Mouse (Mus musculus) heart, adult 2 months (tissue): Measurements from ENCODE around the gene Slamf1. TPM values are rescaled to one million over a fixed set of nuclear protein-coding genes. Genes with fewer than 3 reads are reported as not detected.

Experiments
- DNase-seq, 2 experiments: peaks; one replicate each; pipeline ENCODE4 v3.0.0; 2021
- H3K27ac ChIP-seq: fragments of 200-600 bp; 2 replicates; pipeline ENCODE4 v1.8.1; 2022
- H3K27me3 ChIP-seq: fragments of 200-500 bp; 2 replicates; pipeline ENCODE4 v1.6.1; 2012; ENCODE audit warnings: mild to moderate bottlenecking, low read length, inconsistent platforms, mixed read lengths; ENCODE audit not compliant: control insufficient read depth, insufficient read depth
- H3K36me3 ChIP-seq: fragments of 200-500 bp; 2 replicates; pipeline ENCODE4 v1.6.1; 2012; ENCODE audit warnings: low read length, inconsistent platforms; ENCODE audit not compliant: control insufficient read depth, insufficient read depth
- H3K4me1 ChIP-seq: fragments of 200-500 bp; 2 replicates; pipeline ENCODE4 v1.6.1; 2011; ENCODE audit warnings: low read length; ENCODE audit not compliant: control insufficient read depth, insufficient read depth
- H3K4me3 ChIP-seq: fragments of 200-600 bp; 2 replicates; pipeline ENCODE4 v1.8.1; 2022
- H3K79me2 ChIP-seq: fragments of 200-500 bp; replicated peaks from 2 replicates; pipeline ENCODE4 v1.6.1; 2012; ENCODE audit warnings: mild to moderate bottlenecking, inconsistent platforms, low read length, moderate library complexity, mixed read lengths; ENCODE audit not compliant: control insufficient read depth, insufficient read depth
- H3K9ac ChIP-seq: fragments of 200-500 bp; 2 replicates; pipeline ENCODE4 v1.6.1; 2012; ENCODE audit warnings: low read depth, mild to moderate bottlenecking, control low read depth, inconsistent platforms, low read length, mixed read lengths
- CTCF ChIP-seq: fragments of 200-600 bp; IDR thresholded peaks from 2 replicates; pipeline ENCODE4 v1.8.1; 2022; ENCODE audit warnings: antibody characterized with exemption, mild to moderate bottlenecking, moderate library complexity
- EP300 ChIP-seq: fragments of 200-500 bp; IDR thresholded peaks from 2 replicates; pipeline ENCODE4 v1.6.1; 2011; ENCODE audit warnings: low read depth, low read length, control low read depth; ENCODE audit not compliant: insufficient read depth
- POLR2A ChIP-seq: fragments of 200-500 bp; IDR thresholded peaks from 2 replicates; pipeline ENCODE4 v1.6.1; 2011; ENCODE audit warnings: mild to moderate bottlenecking, low read depth, low read length, control low read depth; ENCODE audit not compliant: insufficient read depth
- WGBS: fragments of 180-500 bp; shearing (Covaris S2); methylation state at CpG from one replicate; pipeline ENCODE4 v1.1.7; 2018; 5-methylcytosine and 5-hydroxymethylcytosine counted together
- intact Hi-C: fragments of 180-260 bp; cut with DNase I; formaldehyde crosslinking; loops from one replicate; pipeline ENCODE4 v1.15.1; 2025
- polyA plus RNA-seq: library from polyadenylated mRNA; depleted of rRNA; stranded (reverse); fragments of >200 nt; gene quantifications from 2 replicates; pipeline ENCODE4 v1.2.3, GENCODE M21; 2012; rRNA removed
- total RNA-seq, 2 experiments: library from RNA; stranded (reverse); gene quantifications; 2 replicates each; pipeline ENCODE4 v1.2.3; 2021

Gene Slamf1
- total and polyA plus RNA-seq, 3 experiments, result 0.35 to 1.2 (median 0.47) TPM

- Histone ChIP-seq H3K79me2 (no peaks in the 10 kb centered on the region), H3K27ac (no peak overlapping the region), H3K4me3 (no peak overlapping the region), H3K36me3 (no peaks in the 10 kb centered on the region), H3K9ac (no peak overlapping the region), H3K27me3 (no peaks in the 10 kb centered on the region), H3K4me1 (no peaks in the 10 kb centered on the region)
- WGBS, result 52% methylated on average over 5 of the region's 5 CpGs
- intact Hi-C loops, result no loop called here
- TF ChIP-seq CTCF (no peak), EP300 (no peak), POLR2A (no peak)
- peak in 1 of 2 experiments; percentile 29 for DNase-seq
Observed at GRCm38 (mm10) chr1:171845035-171845754, 78.3 kb downstream of the Slamf1 start.

- H3K9ac ChIP-seq, result no peak overlapping the region
- H3K79me2 ChIP-seq, result no peaks in the 10 kb centered on the region
- TF ChIP-seq EP300 (no peak), CTCF (no peak), POLR2A (no peak)
Observed at GRCm38 (mm10) chr1:171848201-171848600, 81.3 kb downstream of the Slamf1 start.

GRCm38 (mm10) chr1:171848757-171849156 is 81.8 kb downstream of the Slamf1 start:
- Histone ChIP-seq H3K36me3 (no peaks in the 10 kb centered on the region), H3K9ac (no peak overlapping the region), H3K27me3 (no peaks in the 10 kb centered on the region), H3K4me3 (no peak overlapping the region), H3K27ac (no peak overlapping the region), H3K79me2 (no peaks in the 10 kb centered on the region), H3K4me1 (no peaks in the 10 kb centered on the region)
- WGBS, result 75% methylated on average over 4 of the region's 4 CpGs
- no peak for DNase-seq
- intact Hi-C loops, result no loop called here
- TF ChIP-seq EP300 (no peak), POLR2A (no peak), CTCF (no peak)

More at GRCm38 (mm10) chr1:171848201-171848600, 81.3 kb downstream of the Slamf1 start:
- no peak overlapping the region for H3K27ac ChIP-seq
- DNase-seq, result no peak
- no peaks in the 10 kb centered on the region for H3K36me3 ChIP-seq
- no peak overlapping the region for H3K4me3 ChIP-seq
- intact Hi-C loops, result no loop called here
- no peaks in the 10 kb centered on the region for H3K4me1 ChIP-seq
- H3K27me3 ChIP-seq, result no peaks in the 10 kb centered on the region

- intact Hi-C loops, result no loop called here
- DNase-seq, result peak in 1 of 2 experiments; percentile 56
- 68% methylated on average over 5 of the region's 5 CpGs for WGBS
Observed at GRCm38 (mm10) chr1:171849454-171849853, 82.5 kb downstream of the Slamf1 start.

More at GRCm38 (mm10) chr1:171849454-171849853, 82.5 kb downstream of the Slamf1 start:
- Histone ChIP-seq H3K9ac (no peak overlapping the region), H3K79me2 (no peaks in the 10 kb centered on the region), H3K36me3 (no peaks in the 10 kb centered on the region), H3K4me3 (no peak overlapping the region), H3K27me3 (no peaks in the 10 kb centered on the region), H3K27ac (no peak overlapping the region), H3K4me1 (no peaks in the 10 kb centered on the region)
- TF ChIP-seq EP300 (no peak), CTCF (no peak), POLR2A (no peak)

Other genes with a start within 250 kb of the Slamf1 start
- not detected for gene Itln1, start 231.8 kb upstream of the Slamf1 start, total RNA-seq
- gene Itln1, start 231.8 kb upstream of the Slamf1 start, polyA plus RNA-seq, result 0.16 TPM in 1 of 2 replicates, not detected in the other
- under 1 TPM; 0.21 to 0.36 TPM for gene Cd244a, start 207.9 kb upstream of the Slamf1 start, total RNA-seq
- 0.29 and 0.88 TPM in 2 replicates for gene Cd244a, start 207.9 kb upstream of the Slamf1 start, polyA plus RNA-seq
- under 1 TPM; 0.36 to 0.60 TPM for gene Ly9, start 159.7 kb upstream of the Slamf1 start, total RNA-seq
- 0.35 and 0.74 TPM in 2 replicates for gene Ly9, start 159.7 kb upstream of the Slamf1 start, polyA plus RNA-seq
- gene Slamf7, start 114.1 kb upstream of the Slamf1 start, total RNA-seq, result under 1 TPM; 0.16 to 0.21 TPM
- 0.20 and 0.35 TPM in 2 replicates for gene Slamf7, start 114.1 kb upstream of the Slamf1 start, polyA plus RNA-seq
- 1 to 10 TPM; 2.3 to 2.7 TPM for gene Cd48, start 85.1 kb upstream of the Slamf1 start, total RNA-seq
- gene Cd48, start 85.1 kb upstream of the Slamf1 start, polyA plus RNA-seq, result 3.6 and 4.5 TPM in 2 replicates
- 1 to 10 TPM; 2.6 to 4.6 TPM for gene Cd84, start 72.6 kb downstream of the Slamf1 start, total RNA-seq
- gene Cd84, start 72.6 kb downstream of the Slamf1 start, polyA plus RNA-seq, result 1.6 and 2.2 TPM in 2 replicates
- under 1 TPM in 1 of 2 experiments, not detected in 1; 0.09 TPM for gene Gm10521, start 128.5 kb downstream of the Slamf1 start, total RNA-seq
- 0.15 and 0.41 TPM in 2 replicates for gene Gm10521, start 128.5 kb downstream of the Slamf1 start, polyA plus RNA-seq
- under 1 TPM; 0.14 to 0.81 TPM for gene Slamf6, start 150.4 kb downstream of the Slamf1 start, total RNA-seq
- 0.41 and 0.53 TPM in 2 replicates for gene Slamf6, start 150.4 kb downstream of the Slamf1 start, polyA plus RNA-seq